In the genomic region with DNA sequence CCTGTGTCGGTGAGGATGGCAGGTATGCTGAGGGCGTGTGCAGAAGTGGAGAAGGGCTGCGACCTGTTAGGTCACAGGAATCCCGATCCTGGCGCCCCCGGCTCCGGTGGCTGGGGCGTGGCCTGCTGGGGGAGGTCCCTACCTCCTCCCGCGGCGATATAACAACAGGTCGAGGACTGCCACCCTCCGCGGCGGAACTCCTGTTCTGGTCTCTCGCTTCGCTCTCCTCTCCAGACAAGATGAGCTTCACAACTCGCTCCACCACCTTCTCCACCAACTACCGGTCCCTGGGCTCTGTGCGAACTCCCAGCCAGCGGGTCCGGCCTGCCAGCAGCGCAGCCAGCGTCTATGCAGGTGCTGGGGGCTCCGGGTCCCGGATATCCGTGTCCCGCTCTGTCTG, we compare ENCODE assay signal across 8 mouse cellular contexts. TPM values are rescaled to one million over a fixed set of nuclear protein-coding genes. Genes with fewer than 3 reads are reported as not detected.
DNase-seq lines count a peak whose midpoint lies in the region; ATAC-seq and TF ChIP-seq lines count a peak whose summit lies in the region.

TSS of gene Krt18 (plus strand) at position 141 of the 400 bp plus-strand sequence.

- H3K4me2 ChIP-seq in liver, postnatal 0 days (ENCODE audit: low read depth, low read length) = peak within 1 kb of the TSS; percentile 65
- peak within 1 kb of the TSS; percentile 42 for H3K4me2 ChIP-seq in stomach, embryonic 14.5 days (replicated peaks; ENCODE audit: low read depth, low read length)

- peak; percentile 46 for ATAC-seq in liver, postnatal 0 days
- peak; percentile 48 for ATAC-seq in stomach, embryonic 14.5 days (ENCODE audit: insufficient number of reproducible peaks, insufficient read depth, low FRiP score, low read depth)

- TF ChIP-seq EP300 in liver, postnatal 0 days (IDR thresholded peaks at IDR 0.05; ENCODE audit: low read depth) = no peak

- peaks cover 47% of the 10 kb centered on the region for H3K4me1 ChIP-seq in embryonic facial prominence, embryonic 10.5 days
- peaks cover 18% of the 10 kb centered on the region for H3K4me1 ChIP-seq in liver, postnatal 0 days (ENCODE audit: insufficient read depth)
- peaks cover 17% of the 10 kb centered on the region for H3K4me1 ChIP-seq in stomach, embryonic 14.5 days (ENCODE audit: control insufficient read depth, insufficient read depth, low read length)

- WGBS in embryonic facial prominence, embryonic 10.5 days = 1% methylated on average over 28 of the region's 28 CpGs
- under 1% methylated on average over 28 of the region's 28 CpGs for WGBS in liver, postnatal 0 days (ENCODE audit: insufficient replicate concordance)
- 1% methylated on average over 28 of the region's 28 CpGs for WGBS in stomach, embryonic 14.5 days

- H3K27ac ChIP-seq in embryonic facial prominence, embryonic 10.5 days (replicated peaks) = peak within 1 kb of the TSS; percentile 79
- H3K27ac ChIP-seq in liver, postnatal 0 days (ENCODE audit: low read depth) = peak within 1 kb of the TSS; percentile 92
- peak within 1 kb of the TSS; percentile 58 for H3K27ac ChIP-seq in stomach, embryonic 14.5 days (ENCODE audit: low read length)

- peaks cover 73% of the 10 kb centered on the region for H3K27me3 ChIP-seq in embryonic facial prominence, embryonic 10.5 days (replicated peaks; ENCODE audit: low read depth, poor library complexity, severe bottlenecking)
- peaks cover 10% of the 10 kb centered on the region; the same call in 1 of the 2 replicates for H3K27me3 ChIP-seq in liver, postnatal 0 days (ENCODE audit: insufficient read depth, low read length)
- no peaks in the 10 kb centered on the region for H3K27me3 ChIP-seq in stomach, embryonic 14.5 days (ENCODE audit: control insufficient read depth, insufficient read depth, low read length)

- peak within 1 kb of the TSS; percentile 77 for H3K9ac ChIP-seq in liver, postnatal 0 days (replicated peaks)
- peak within 1 kb of the TSS; percentile 48 for H3K9ac ChIP-seq in stomach, embryonic 14.5 days (replicated peaks; ENCODE audit: low read depth, low read length)

- no peaks in the 10 kb centered on the region for H3K9me3 ChIP-seq in embryonic facial prominence, embryonic 10.5 days
- no peaks in the 10 kb centered on the region for H3K9me3 ChIP-seq in liver, postnatal 0 days (ENCODE audit: low read length)
- no peaks in the 10 kb centered on the region for H3K9me3 ChIP-seq in stomach, embryonic 14.5 days (ENCODE audit: control insufficient read depth, low read depth, low read length)

- TF ChIP-seq CTCF in liver, postnatal 0 days (IDR thresholded peaks at IDR 0.05; ENCODE audit: low read depth) = no peak

- peak; percentile 39 for DNase-seq in adrenal gland, postnatal 14 days
- DNase-seq in adrenal gland, adult 2 months = no peak
- peak; percentile 71 for DNase-seq in embryonic facial prominence, embryonic 10.5 days (ENCODE audit: low spot score)
- peak; percentile 35 for DNase-seq in induced T-regulatory cell, adult 2 months (ENCODE audit: low read depth)
- DNase-seq in liver, postnatal 0 days = peak; percentile 74
- DNase-seq in left cerebral cortex, adult 9 months (ENCODE audit: low spot score in 2 of 2) = no peak
- DNase-seq in cerebellum, postnatal 10 days = no peak

- peaks cover 27% of the 10 kb centered on the region for H3K36me3 ChIP-seq in embryonic facial prominence, embryonic 10.5 days (replicated peaks)
- peaks cover 5% of the 10 kb centered on the region; the same call in 1 of the 2 replicates for H3K36me3 ChIP-seq in liver, postnatal 0 days (replicated peaks; ENCODE audit: insufficient read depth, low read length)
- no peaks in the 10 kb centered on the region; the same call in 1 of the 2 replicates for H3K36me3 ChIP-seq in stomach, embryonic 14.5 days (ENCODE audit: control insufficient read depth, insufficient read depth, low read length)

- peak within 1 kb of the TSS; percentile 61 for H3K4me3 ChIP-seq in embryonic facial prominence, embryonic 10.5 days
- peak within 1 kb of the TSS; percentile 55 for H3K4me3 ChIP-seq in liver, postnatal 0 days (ENCODE audit: low read depth, low read length)
- peak within 1 kb of the TSS; percentile 35 for H3K4me3 ChIP-seq in stomach, embryonic 14.5 days (ENCODE audit: low read depth, low read length)

RNA-seq across cellular contexts. Expression of gene Krt18, which starts in this region (rescaled TPM):
- 2.4 and 11.6 TPM in 2 replicates for total RNA-seq in adrenal gland, postnatal 14 days (2021)
- total RNA-seq in adrenal gland, adult 2 months (2021) = 1 to 10 TPM; 1.6 to 2.5 TPM
- polyA plus RNA-seq in adrenal gland, adult 2 months (2012; rRNA removed) = 0.61 and 1.1 TPM in 2 replicates
- 95.2 and 101 TPM in 2 replicates for polyA plus RNA-seq in embryonic facial prominence, embryonic 10.5 days (2016; fragmentation: Nextera tagmentation; extraction: Ambion mirVana)
- polyA plus RNA-seq in liver, postnatal 0 days (2015; fragmentation: Nextera tagmentation; extraction: Ambion mirVana) = 234 and 261 TPM in 2 replicates
- 407 and 452 TPM in 2 replicates for polyA plus RNA-seq in stomach, embryonic 14.5 days (2014; fragmentation: Nextera tagmentation; extraction: Ambion mirVana)

Comparison
In these comparisons a context has a peak if more than half of its experiments do, and no peak if none do; other contexts are left out.
1. RNA of gene Krt18 (polyA plus RNA-seq): 407 to 452 TPM in stomach, embryonic 14.5 days, 234 to 261 TPM in liver, postnatal 0 days and 95.2 to 101 TPM in embryonic facial prominence, embryonic 10.5 days; 0.61 to 1.1 TPM in adrenal gland, adult 2 months; every median in the first group is over 10 times any median in the second.
2. DNase-seq: peak in adrenal gland, postnatal 14 days (single experiment), embryonic facial prominence, embryonic 10.5 days (single experiment), induced T-regulatory cell, adult 2 months (single experiment) and liver, postnatal 0 days (single experiment); none in adrenal gland, adult 2 months (single experiment), left cerebral cortex, adult 9 months (0 of 2) and cerebellum, postnatal 10 days (0 of 2).
3. Peak in every context shown above with its lines, with median percentiles within 50 percentile points of each other: H3K27ac ChIP-seq and H3K4me3 ChIP-seq.